Mouse (Mus musculus): ENCODE measurements around the gene Zfp536.

- TF ChIP-seq POLR2A (IDR thresholded peaks at IDR 0.05; ENCODE audit: low read depth, low read length), result no peak
- no peak for TF ChIP-seq CTCF (IDR thresholded peaks at IDR 0.05; ENCODE audit: extremely low read depth, insufficient read length, insufficient replicate concordance, low read depth, low read length)
These were observed 309.2 kb downstream of the Zfp536 start for GRCm38 (mm10) chr7:37464186-37464721.
